Mouse (Mus musculus): ENCODE measurements at regions not wholly inside any gene's neighbourhood (a gene's known extent, or its start where the extent isn't known, plus 50 kb on each side); places are given as distances from the start of the nearest gene placed in this dataset.

- Histone ChIP-seq H3K4me2 (replicated peaks) (no peak overlapping the region), H3K27ac (replicated peaks) (no peak overlapping the region)
- 24% methylated on average over 3 of the region's 3 CpGs for WGBS
Measured at GRCm38 (mm10) chr13:114523116-114523515, 64.4 kb upstream of the Fst start.

GRCm38 (mm10) chr13:114526856-114527255, 68.1 kb upstream of the Fst start:
- Histone ChIP-seq H3K4me2 (replicated peaks) (no peak overlapping the region), H3K36me3 (no peaks in the 10 kb centered on the region), H3K27ac (replicated peaks) (no peak overlapping the region), H3K4me1 (peaks cover 13% of the 10 kb centered on the region), H3K4me3 (no peak overlapping the region), H3K9me3 (no peaks in the 10 kb centered on the region), H3K9ac (replicated peaks) (no peak overlapping the region), H3K27me3 (0 out of 2 replicates have a peak, but pooled peaks cover 6% of the 10 kb centered on the region)
- WGBS: 40% methylated on average over 9 of the region's 9 CpGs
- no peak for ATAC-seq (ENCODE audit: low FRiP score, low read depth)

More at GRCm38 (mm10) chr13:114523116-114523515, 64.4 kb upstream of the Fst start:
- no peaks in the 10 kb centered on the region for H3K9me3 ChIP-seq
- no peak overlapping the region for H3K9ac ChIP-seq (replicated peaks)
- ATAC-seq (ENCODE audit: low FRiP score, low read depth): peak; percentile 80; the same call in 1 of the 2 replicates
- peaks cover 6% of the 10 kb centered on the region for H3K4me1 ChIP-seq
- H3K4me3 ChIP-seq: no peak overlapping the region
- no peaks in the 10 kb centered on the region for H3K36me3 ChIP-seq
- 0 out of 2 replicates have a peak, but pooled peaks cover 6% of the 10 kb centered on the region for H3K27me3 ChIP-seq

GRCm38 (mm10) chr13:114530171-114530774, 71.5 kb upstream of the Fst start:
- Histone ChIP-seq H3K36me3 (no peaks in the 10 kb centered on the region), H3K4me3 (no peak overlapping the region), H3K27me3 (0 out of 2 replicates have a peak, but pooled peaks cover 6% of the 10 kb centered on the region), H3K9ac (replicated peaks) (no peak overlapping the region), H3K4me2 (replicated peaks) (no peak overlapping the region; the same call in 1 of the 2 replicates), H3K27ac (replicated peaks) (no peak overlapping the region), H3K9me3 (no peaks in the 10 kb centered on the region), H3K4me1 (peaks cover 18% of the 10 kb centered on the region)
- 0 out of 2 replicates have a peak, but pooled peaks have one; percentile 38 for ATAC-seq (ENCODE audit: low FRiP score, low read depth)
- WGBS: 58% methylated on average over 11 of the region's 11 CpGs

- ATAC-seq (ENCODE audit: low FRiP score, low read depth): peak; percentile 55; the same call in 1 of the 2 replicates
- H3K9me3 ChIP-seq: no peaks in the 10 kb centered on the region
- peaks cover 17% of the 10 kb centered on the region for H3K4me1 ChIP-seq
- WGBS: 38% methylated on average over 5 of the region's 5 CpGs
- 0 out of 2 replicates have a peak, but pooled peaks cover 6% of the 10 kb centered on the region for H3K27me3 ChIP-seq
- H3K36me3 ChIP-seq: no peaks in the 10 kb centered on the region
- no peak overlapping the region for H3K9ac ChIP-seq (replicated peaks)
- no peak overlapping the region for H3K4me3 ChIP-seq
- no peak overlapping the region for H3K27ac ChIP-seq (replicated peaks)
- 0 out of 2 replicates have a peak overlapping the region, but pooled peaks have one; percentile 4 for H3K4me2 ChIP-seq (replicated peaks)
Measured at GRCm38 (mm10) chr13:114531780-114532179, 73.0 kb upstream of the Fst start.

- peak; percentile 65 for ATAC-seq (ENCODE audit: low FRiP score, low read depth)
- no peak overlapping the region for H3K4me3 ChIP-seq
- H3K27ac ChIP-seq (replicated peaks): no peak overlapping the region
- no peaks in the 10 kb centered on the region for H3K36me3 ChIP-seq
- no peak overlapping the region for H3K9ac ChIP-seq (replicated peaks)
- H3K9me3 ChIP-seq: no peaks in the 10 kb centered on the region
- H3K27me3 ChIP-seq: 0 out of 2 replicates have a peak, but pooled peaks cover 6% of the 10 kb centered on the region
- 0 out of 2 replicates have a peak overlapping the region, but pooled peaks have one; percentile 4 for H3K4me2 ChIP-seq (replicated peaks)
- WGBS: 42% methylated on average over 8 of the region's 8 CpGs
- peaks cover 12% of the 10 kb centered on the region; the same call in 1 of the 2 replicates for H3K4me1 ChIP-seq
Measured at GRCm38 (mm10) chr13:114532393-114533097, 73.8 kb upstream of the Fst start.

- Histone ChIP-seq H3K27ac (replicated peaks) (no peak overlapping the region), H3K27me3 (no peaks in the 10 kb centered on the region), H3K36me3 (no peaks in the 10 kb centered on the region), H3K9me3 (no peaks in the 10 kb centered on the region), H3K9ac (replicated peaks) (no peak overlapping the region), H3K4me3 (no peak overlapping the region), H3K4me2 (replicated peaks) (no peak overlapping the region), H3K4me1 (peaks cover 12% of the 10 kb centered on the region; the same call in 1 of the 2 replicates)
- no peak for ATAC-seq (ENCODE audit: low FRiP score, low read depth)
- WGBS: 55% methylated on average over 3 of the region's 3 CpGs
Measured at GRCm38 (mm10) chr13:114534591-114534990, 75.8 kb upstream of the Fst start.

- Histone ChIP-seq H3K9me3 (no peaks in the 10 kb centered on the region), H3K4me1 (peaks cover 7% of the 10 kb centered on the region; the same call in 1 of the 2 replicates), H3K4me2 (replicated peaks) (no peak overlapping the region), H3K4me3 (no peak overlapping the region), H3K27me3 (no peaks in the 10 kb centered on the region), H3K27ac (replicated peaks) (no peak overlapping the region), H3K9ac (replicated peaks) (no peak overlapping the region), H3K36me3 (no peaks in the 10 kb centered on the region)
- no peak for ATAC-seq (ENCODE audit: low FRiP score, low read depth)
- WGBS: 80% methylated on average over 1 of the region's 1 CpGs
Measured at GRCm38 (mm10) chr13:114535721-114536120, 77.0 kb upstream of the Fst start.

- Histone ChIP-seq H3K36me3 (no peaks in the 10 kb centered on the region), H3K4me2 (replicated peaks) (no peak overlapping the region), H3K9me3 (no peaks in the 10 kb centered on the region), H3K27me3 (no peaks in the 10 kb centered on the region), H3K4me3 (no peak overlapping the region), H3K27ac (replicated peaks) (no peak overlapping the region), H3K4me1 (no peaks in the 10 kb centered on the region), H3K9ac (replicated peaks) (no peak overlapping the region)
- WGBS: 84% methylated on average over 3 of the region's 3 CpGs
- no peak for ATAC-seq (ENCODE audit: low FRiP score, low read depth)
Measured at GRCm38 (mm10) chr13:114571731-114572130, 113.0 kb upstream of the Fst start.

- no peaks in the 10 kb centered on the region for H3K9me3 ChIP-seq
- H3K9ac ChIP-seq (replicated peaks): no peak overlapping the region
- H3K27ac ChIP-seq (replicated peaks): no peak overlapping the region
- no peaks in the 10 kb centered on the region for H3K27me3 ChIP-seq
- H3K36me3 ChIP-seq: no peaks in the 10 kb centered on the region
- no peak for ATAC-seq (ENCODE audit: low FRiP score, low read depth)
- H3K4me1 ChIP-seq: no peaks in the 10 kb centered on the region
- H3K4me3 ChIP-seq: no peak overlapping the region
- no peak overlapping the region for H3K4me2 ChIP-seq (replicated peaks)
- WGBS: 77% methylated on average over 7 of the region's 7 CpGs
Measured at GRCm38 (mm10) chr13:114584566-114584965, 125.8 kb upstream of the Fst start.

GRCm38 (mm10) chr13:114587621-114588020, 128.9 kb upstream of the Fst start:
- WGBS: 93% methylated on average over 2 of the region's 2 CpGs

GRCm38 (mm10) chr13:114603341-114603740, 144.6 kb upstream of the Fst start:
- Histone ChIP-seq H3K27ac (replicated peaks) (no peak overlapping the region), H3K27me3 (no peaks in the 10 kb centered on the region), H3K4me3 (no peak overlapping the region), H3K36me3 (no peaks in the 10 kb centered on the region), H3K4me2 (replicated peaks) (no peak overlapping the region), H3K9ac (replicated peaks) (no peak overlapping the region), H3K9me3 (no peaks in the 10 kb centered on the region), H3K4me1 (no peaks in the 10 kb centered on the region)
- 91% methylated on average over 13 of the region's 13 CpGs for WGBS
- no peak for ATAC-seq (ENCODE audit: low FRiP score, low read depth)

More at GRCm38 (mm10) chr13:114587621-114588020, 128.9 kb upstream of the Fst start:
- no peaks in the 10 kb centered on the region for H3K27me3 ChIP-seq
- H3K9me3 ChIP-seq: no peaks in the 10 kb centered on the region
- no peaks in the 10 kb centered on the region for H3K4me1 ChIP-seq
- no peaks in the 10 kb centered on the region for H3K36me3 ChIP-seq
- H3K27ac ChIP-seq (replicated peaks): no peak overlapping the region
- H3K4me2 ChIP-seq (replicated peaks): no peak overlapping the region
- ATAC-seq (ENCODE audit: low FRiP score, low read depth): no peak
- no peak overlapping the region for H3K9ac ChIP-seq (replicated peaks)
- H3K4me3 ChIP-seq: no peak overlapping the region

GRCm38 (mm10) chr13:114604037-114604694, 145.4 kb upstream of the Fst start:
- ATAC-seq (ENCODE audit: low FRiP score, low read depth): no peak
- H3K4me1 ChIP-seq: no peaks in the 10 kb centered on the region
- WGBS: 87% methylated on average over 11 of the region's 11 CpGs

More at GRCm38 (mm10) chr13:114604037-114604694, 145.4 kb upstream of the Fst start:
- H3K9me3 ChIP-seq: no peaks in the 10 kb centered on the region
- H3K27me3 ChIP-seq: no peaks in the 10 kb centered on the region
- no peak overlapping the region for H3K27ac ChIP-seq (replicated peaks)
- no peak overlapping the region for H3K4me3 ChIP-seq
- H3K9ac ChIP-seq (replicated peaks): no peak overlapping the region
- H3K36me3 ChIP-seq: no peaks in the 10 kb centered on the region
- H3K4me2 ChIP-seq (replicated peaks): no peak overlapping the region

Measured in midbrain, embryonic 12.5 days (tissue).